Mouse (Mus musculus) brain, embryonic 14.5 days (tissue): ENCODE results near the gene Cd63.

Experiments
- CTCF ChIP-seq: fragments of 200-500 bp; IDR thresholded peaks from 2 replicates; pipeline ENCODE4 v1.5.1; 2012; ENCODE audit warnings: inconsistent platforms, mild to moderate bottlenecking, moderate library complexity, borderline replicate concordance; ENCODE audit not compliant: insufficient read depth, insufficient read length; ENCODE audit errors: extremely low read depth
- POLR2A ChIP-seq: fragments of 200-500 bp; IDR thresholded peaks from 2 replicates; pipeline ENCODE4 v1.6.1; 2012; ENCODE audit warnings: mild to moderate bottlenecking, inconsistent platforms, borderline replicate concordance; ENCODE audit not compliant: poor library complexity, insufficient read depth, insufficient read length, severe bottlenecking; ENCODE audit errors: extremely low read depth

GRCm38 (mm10) chr10:128934997-128935787, 34.4 kb downstream of the Cd63 start:
- TF ChIP-seq CTCF (no peak), POLR2A (no peak)
